Mouse (Mus musculus) embryonic facial prominence, embryonic 14.5 days (tissue): ENCODE data around the gene Chrnd. TPM values are rescaled to one million over a fixed set of nuclear protein-coding genes. Genes with fewer than 3 reads are reported as not detected.

Experiments
- polyA plus RNA-seq: library from polyadenylated mRNA; unstranded; fragments of >200 nt; fragmentation: Nextera tagmentation; extraction: Ambion mirVana; gene quantifications from 2 replicates; pipeline ENCODE4 v1.2.1, GENCODE M21; 2014

Gene Chrnd
- polyA plus RNA-seq, 1 experiment from 2014 or later = 12.5 TPM

Other genes starting within 250 kb of the Chrnd start
- gene Alppl2, start 100.7 kb upstream of the Chrnd start, polyA plus RNA-seq = not detected in 2 replicates
- gene Alpi, start 89.0 kb upstream of the Chrnd start, polyA plus RNA-seq = not detected in 2 replicates
- gene Akp3, start 65.6 kb upstream of the Chrnd start, polyA plus RNA-seq = 0.10 TPM in 1 of 2 replicates, not detected in the other
- 1.7 and 3.0 TPM in 2 replicates for gene Ecel1, start 34.1 kb upstream of the Chrnd start, polyA plus RNA-seq
- 0.93 and 1.5 TPM in 2 replicates for gene Prss56, start 7.3 kb upstream of the Chrnd start, polyA plus RNA-seq
- 39.6 and 44.8 TPM in 2 replicates for gene Chrng, start 14.1 kb downstream of the Chrnd start, polyA plus RNA-seq
- gene Eif4e2, start 23.3 kb downstream of the Chrnd start, polyA plus RNA-seq = 133 and 136 TPM in 2 replicates
- 4.3 and 6.4 TPM in 2 replicates for gene Efhd1, start 73.8 kb downstream of the Chrnd start, polyA plus RNA-seq
- 41.6 and 46.8 TPM in 2 replicates for gene Gigyf2, start 136.4 kb downstream of the Chrnd start, polyA plus RNA-seq
- gene Kcnj13, start 204.1 kb downstream of the Chrnd start, polyA plus RNA-seq = 3.4 and 5.2 TPM in 2 replicates